Mouse (Mus musculus) hematopoietic stem cell, adult 5-6 weeks (primary cell): Measurements from ENCODE around the gene Nit2. TPM values are rescaled to one million over a fixed set of nuclear protein-coding genes. Genes with fewer than 3 reads are reported as not detected.
A peak's percentile ranks its signal among the peaks of the same experiment; 100 is the strongest.

Source experiments
- ATAC-seq, 2 experiments: fragments of 125-278 bp in 1 of 2; replicated peaks in 1 of 2; 2 replicates each; pipeline ENCODE4 v1.8.0; 2016 to 2017; ENCODE audit warnings: inconsistent platforms in 2 of 2, mild to moderate bottlenecking in 2 of 2, moderate number of reproducible peaks in 2 of 2, low read depth in 1 of 2, moderate TSS enrichment in 1 of 2; ENCODE audit not compliant: low FRiP score in 2 of 2, poor library complexity in 2 of 2, severe bottlenecking in 2 of 2, insufficient read depth in 1 of 2, low TSS enrichment in 1 of 2
- total RNA-seq: library from RNA; stranded (forward); fragments of 172-1452, 232-1000 nt; gene quantifications from 2 replicates; pipeline ENCODE4 v1.2.3, GENCODE M21; 2017

Nit2 gene
- total RNA-seq, 1 experiment from 2014 or later, result 31.5 TPM

DNA sequence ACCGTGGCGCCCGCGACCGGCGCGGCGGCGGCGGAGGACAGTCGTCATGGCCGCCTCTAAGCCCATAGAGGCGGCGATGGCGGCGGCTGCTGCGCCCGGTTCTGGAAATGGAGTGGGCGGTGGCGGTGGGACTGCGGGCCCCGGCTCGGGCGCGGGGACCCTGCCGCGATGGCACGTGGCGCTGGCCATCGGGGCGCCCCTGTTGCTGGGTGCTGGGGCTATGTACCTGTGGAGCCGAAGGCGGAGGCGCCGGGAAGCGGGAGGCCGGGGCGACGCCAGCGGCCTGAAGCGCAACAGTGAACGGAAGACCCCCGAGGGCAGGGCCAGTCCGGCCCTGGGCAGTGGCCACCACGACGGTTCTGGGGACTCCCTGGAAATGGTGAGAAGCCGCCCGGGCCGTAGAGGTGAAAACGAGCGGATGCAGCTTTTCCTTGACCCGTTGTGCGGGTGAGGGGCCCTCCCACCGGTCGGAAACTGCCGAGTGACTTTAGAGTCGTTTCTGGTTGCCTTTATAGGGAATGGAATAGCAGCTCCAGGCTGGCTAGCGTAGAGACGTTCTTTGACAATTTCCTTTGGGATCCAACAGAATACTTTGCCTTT lies 45.2 kb downstream of the Nit2 start:
- ATAC-seq, result no peak

DNA sequence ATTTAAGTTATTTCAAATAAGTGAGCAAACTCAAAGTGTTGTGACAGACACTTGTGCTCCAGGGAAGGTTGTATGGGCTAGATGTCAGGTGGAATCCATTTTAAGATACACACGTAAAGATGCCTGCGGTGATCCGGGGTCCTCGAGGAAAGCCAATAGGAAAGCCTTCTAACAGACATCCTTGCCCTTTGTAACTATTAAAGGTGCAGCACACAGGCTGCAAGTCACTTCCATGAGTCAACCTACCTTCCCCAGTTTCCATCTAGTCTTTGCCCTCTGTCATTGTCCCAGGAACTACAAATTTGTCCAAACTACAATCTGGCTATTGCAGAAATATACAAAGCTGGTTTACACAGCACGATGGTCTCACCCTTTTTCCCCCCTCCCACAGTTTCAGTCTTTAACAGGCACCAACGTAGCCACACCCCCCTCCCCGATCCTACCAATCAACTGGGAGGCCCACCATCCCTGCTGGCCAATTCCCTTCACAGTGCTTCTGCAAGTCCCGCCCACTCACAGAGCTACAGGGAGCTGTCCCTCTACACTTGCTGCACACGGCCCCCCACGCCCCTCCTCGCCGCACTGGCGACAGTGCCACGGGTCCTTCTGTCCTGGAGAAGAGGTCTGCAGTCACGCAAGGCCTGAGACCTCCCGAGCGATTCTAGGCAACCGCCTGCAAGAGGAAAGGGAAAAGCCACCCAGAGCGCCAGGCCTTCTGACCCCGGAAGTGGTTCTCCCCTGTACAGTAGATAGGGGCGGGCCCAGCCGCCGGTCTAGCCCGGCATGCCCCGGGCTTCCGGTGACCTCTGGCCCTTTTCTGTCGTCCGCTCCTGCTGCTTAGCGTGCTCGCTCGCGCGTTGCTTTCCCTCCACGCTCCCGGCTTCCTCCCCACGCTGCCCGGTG lies 46.0 kb downstream of the Nit2 start, which contains the start of gene Tomm70a:
Gene Tomm70a, plus strand, starts transcription at position 791 of the 903 bp plus-strand sequence.
- ATAC-seq, result peak; percentile 98 to 99

DNA sequence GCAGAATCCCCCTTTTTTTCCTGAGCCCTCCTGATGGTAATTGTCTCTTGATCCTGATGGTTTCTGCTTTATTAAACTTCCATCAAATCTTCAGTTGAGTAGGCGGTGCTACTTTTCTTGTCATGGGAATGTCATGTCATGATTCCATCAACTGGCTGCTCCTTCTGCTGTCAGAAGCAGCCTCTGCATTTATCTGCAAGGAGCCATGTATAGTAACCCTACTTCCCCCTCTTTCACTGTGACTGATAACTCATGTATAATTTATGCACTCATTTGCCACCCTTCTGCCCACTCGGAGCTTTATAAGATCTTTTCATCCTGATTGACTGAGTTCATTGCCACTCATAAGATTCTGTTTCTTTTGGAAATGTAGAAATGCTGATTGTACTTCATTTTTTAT lies 49.6 kb downstream of the Nit2 start:
- ATAC-seq, result no peak

DNA sequence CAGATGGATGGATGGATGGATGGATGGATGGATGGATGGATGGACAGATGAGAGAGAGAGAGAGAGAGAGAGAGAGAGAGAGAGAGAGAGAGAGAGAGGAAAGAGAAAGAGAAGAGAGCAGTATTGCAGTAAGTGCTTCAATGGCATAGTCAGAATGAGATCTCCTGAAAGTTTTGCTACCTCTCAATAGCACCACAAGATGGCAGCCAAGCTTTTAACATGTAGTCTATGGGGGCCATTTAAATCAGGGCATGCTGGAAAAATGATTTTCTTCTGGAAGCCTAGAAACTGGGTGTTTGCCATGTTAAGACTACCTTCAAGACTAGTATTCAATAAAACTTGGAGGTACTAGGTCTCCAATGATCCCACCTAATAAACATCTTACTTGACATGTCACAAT lies 51.1 kb downstream of the Nit2 start:
- ATAC-seq, result 0 out of 4 replicates have a peak, but pooled peaks of 1 of the 2 experiments have one; percentile 39

Other genes starting within 250 kb of the Nit2 start
- gene Lnp1, start 239.3 kb downstream of the Nit2 start, total RNA-seq, result not detected in 2 replicates
- 0.30 and 0.88 TPM in 2 replicates for gene Tmem45a2, start 96.0 kb downstream of the Nit2 start, total RNA-seq
- 63.8 and 67.7 TPM in 2 replicates for gene Tomm70a, start 45.6 kb downstream of the Nit2 start, total RNA-seq
- 47.8 and 74.7 TPM in 2 replicates for gene Tbc1d23, start 64.2 kb upstream of the Nit2 start, total RNA-seq
- gene Tmem30c, start 125.5 kb upstream of the Nit2 start, total RNA-seq, result not detected in 2 replicates
- gene Filip1l, start 185.8 kb upstream of the Nit2 start, total RNA-seq, result 3.3 and 6.0 TPM in 2 replicates